ENCODE assay signal across 16 mouse cellular contexts in genomic region chr9:83295453-83295852, GRCm38 (mm10).
"Had no signal": no experiment of that assay in that cellular context is flagged by ENCODE, and none has a peak within 500 bp of the region (broad histone marks: within the 10 kb centered on the region; RNA-seq: fewer than 3 reads in every experiment).

No protein-coding gene starts in this region.

- H3K9me3 ChIP-seq: neural tube, embryonic 13.5 days; neural tube, embryonic 15.5 days; stomach, embryonic 15.5 days had no signal

- H3K4me3 ChIP-seq: neural tube, embryonic 13.5 days; neural tube, embryonic 15.5 days; stomach, embryonic 15.5 days had no signal

- H3K27me3 ChIP-seq: neural tube, embryonic 13.5 days; neural tube, embryonic 15.5 days; stomach, embryonic 15.5 days had no signal

- H3K27ac ChIP-seq: neural tube, embryonic 13.5 days; neural tube, embryonic 15.5 days; stomach, embryonic 15.5 days; stomach, postnatal 0 days had no signal

- H3K36me3 ChIP-seq: neural tube, embryonic 13.5 days; neural tube, embryonic 15.5 days; stomach, embryonic 15.5 days had no signal

- H3K9ac ChIP-seq: neural tube, embryonic 13.5 days; neural tube, embryonic 15.5 days; stomach, embryonic 15.5 days had no signal

- DNase-seq: retina, postnatal 1 day; right cerebral cortex, adult 18-20 months; right cerebral cortex, postnatal 14 days; right cerebral cortex, postnatal 25 days; right cerebral cortex, postnatal 4 days; spleen, adult 18-20 months; thymus, adult 18-20 months; thymus, adult 2 months; thymus, postnatal 14 days; thymus, postnatal 25 days; thymus, postnatal 36 days; thymus, postnatal 4 days had no signal

- H3K4me1 ChIP-seq: neural tube, embryonic 13.5 days; neural tube, embryonic 15.5 days; stomach, embryonic 15.5 days had no signal

- H3K4me2 ChIP-seq: neural tube, embryonic 13.5 days; neural tube, embryonic 15.5 days; stomach, embryonic 15.5 days had no signal
